Mouse (Mus musculus) bone marrow, adult 2 months (tissue): Measurements from ENCODE around the gene Atp8b4.

ENCODE experiments used
- CTCF ChIP-seq: fragments of 200-500 bp; IDR thresholded peaks from 2 replicates; pipeline ENCODE4 v1.5.1; 2011; ENCODE audit warnings: low read length, control low read depth; ENCODE audit not compliant: control insufficient read depth, insufficient read depth
- POLR2A ChIP-seq: fragments of 200-500 bp; IDR thresholded peaks from 2 replicates; pipeline ENCODE4 v1.6.1; 2011; ENCODE audit warnings: low read depth, mild to moderate bottlenecking, control low read depth, low read length, borderline replicate concordance; ENCODE audit not compliant: control insufficient read depth

DNA sequence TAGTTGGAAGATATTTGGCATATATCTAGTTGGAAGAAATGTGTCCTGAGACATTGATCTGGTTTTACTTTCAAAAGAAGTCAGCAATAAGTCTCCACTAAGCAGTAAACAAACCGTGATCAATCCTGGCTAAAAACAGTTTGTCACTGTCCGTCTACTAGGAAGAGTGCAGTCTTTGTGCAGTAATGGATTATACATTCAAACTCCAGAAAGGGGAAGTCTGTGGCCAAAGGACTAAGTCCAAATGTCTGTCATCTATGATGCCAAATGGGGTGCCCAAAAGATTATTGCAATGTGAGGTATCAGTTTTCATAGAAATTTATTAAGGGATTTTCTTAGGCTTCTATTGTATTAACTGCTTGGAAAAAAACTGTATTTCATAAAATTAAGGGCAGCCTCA, 102.3 kb downstream of the Atp8b4 start:
- TF ChIP-seq POLR2A: no peak
- TF ChIP-seq CTCF: no peak
